Mouse (Mus musculus): ENCODE data around the gene Gm4513. TPM values are rescaled to one million over a fixed set of nuclear protein-coding genes. Genes with fewer than 3 reads are reported as not detected.

Gm4513 gene
- 0.60 TPM for polyA plus RNA-seq (2014; fragmentation: Illumina TruSeq; extraction: RNeasy Lipid Tissue Mini Kit (QIAGEN cat#74804); ENCODE audit: low read depth, low replicate concordance)

GRCm38 (mm10) chr7:20598921-20599320 is at the start of gene Gm4513:
Gm4513 (minus strand) TSS chr7:20599021.

DNA sequence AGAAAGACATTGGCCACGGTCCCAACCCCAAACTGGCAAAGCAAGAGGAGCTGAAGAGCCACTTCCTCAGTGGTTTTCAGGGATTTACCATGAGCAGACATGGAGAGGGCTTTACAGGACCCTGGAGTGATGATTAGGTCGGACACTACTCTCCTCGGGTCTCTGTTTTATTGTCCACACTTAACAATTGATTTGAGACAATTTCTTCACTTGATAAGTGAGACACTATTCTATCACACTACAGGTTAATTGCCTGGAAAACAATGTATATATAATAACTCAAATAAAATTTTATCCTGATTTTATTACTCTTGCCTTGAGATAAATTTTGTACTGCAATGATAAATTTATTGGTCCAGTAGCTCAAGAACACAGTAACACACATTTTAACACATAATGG is 22.7 kb downstream of the Gm4513 start, which contains the start of gene Gm4141:
Gene Gm4141 (minus strand): TSS at position 101 of the 400 bp plus-strand sequence.

DNA sequence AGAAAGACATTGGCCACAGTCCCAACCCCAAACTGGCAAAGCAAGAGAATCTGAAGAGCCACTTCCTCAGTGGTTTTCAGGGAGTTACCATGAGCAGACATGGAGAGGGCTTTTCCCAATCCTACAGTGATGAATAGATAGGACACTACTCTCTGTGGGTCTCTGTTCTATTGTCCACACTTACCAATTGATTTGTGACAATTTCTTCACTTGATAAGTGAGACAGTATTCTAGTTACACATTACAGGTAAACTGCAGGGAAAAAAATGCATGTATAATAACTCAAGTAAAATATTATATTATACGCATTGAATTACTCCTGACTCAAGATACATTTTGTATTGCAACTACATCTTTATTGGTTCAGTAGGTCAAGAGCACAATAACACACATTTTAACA is 53.2 kb downstream of the Gm4513 start, which contains the start of gene Gm5726:
Gene Gm5726 (minus strand): TSS at position 101 of the 400 bp plus-strand sequence.

Other genes starting within 250 kb of the Gm4513 start
- not detected for gene Gm5728, start 223.6 kb downstream of the Gm4513 start, polyA plus RNA-seq (2014; fragmentation: Illumina TruSeq; extraction: RNeasy Lipid Tissue Mini Kit (QIAGEN cat#74804); ENCODE audit: low read depth, low replicate concordance)
- not detected for gene Vmn1r100, start 181.1 kb downstream of the Gm4513 start, polyA plus RNA-seq (2014; fragmentation: Illumina TruSeq; extraction: RNeasy Lipid Tissue Mini Kit (QIAGEN cat#74804); ENCODE audit: low read depth, low replicate concordance)
- gene Vmn1r101, start 156.4 kb downstream of the Gm4513 start, polyA plus RNA-seq (2014; fragmentation: Illumina TruSeq; extraction: RNeasy Lipid Tissue Mini Kit (QIAGEN cat#74804); ENCODE audit: low read depth, low replicate concordance) = not detected
- not detected for gene Gm10670, start 124.1 kb downstream of the Gm4513 start, polyA plus RNA-seq (2014; fragmentation: Illumina TruSeq; extraction: RNeasy Lipid Tissue Mini Kit (QIAGEN cat#74804); ENCODE audit: low read depth, low replicate concordance)
- gene Vmn1r103, start 88.5 kb downstream of the Gm4513 start, polyA plus RNA-seq (2014; fragmentation: Illumina TruSeq; extraction: RNeasy Lipid Tissue Mini Kit (QIAGEN cat#74804); ENCODE audit: low read depth, low replicate concordance) = not detected
- not detected for gene Vmn1r104, start 65.2 kb downstream of the Gm4513 start, polyA plus RNA-seq (2014; fragmentation: Illumina TruSeq; extraction: RNeasy Lipid Tissue Mini Kit (QIAGEN cat#74804); ENCODE audit: low read depth, low replicate concordance)
- gene Gm5726, start 53.3 kb downstream of the Gm4513 start, polyA plus RNA-seq (2014; fragmentation: Illumina TruSeq; extraction: RNeasy Lipid Tissue Mini Kit (QIAGEN cat#74804); ENCODE audit: low read depth, low replicate concordance) = not detected
- gene Gm4141, start 22.8 kb downstream of the Gm4513 start, polyA plus RNA-seq (2014; fragmentation: Illumina TruSeq; extraction: RNeasy Lipid Tissue Mini Kit (QIAGEN cat#74804); ENCODE audit: low read depth, low replicate concordance) = not detected
- not detected for gene Vmn1r107, start 69.9 kb upstream of the Gm4513 start, polyA plus RNA-seq (2014; fragmentation: Illumina TruSeq; extraction: RNeasy Lipid Tissue Mini Kit (QIAGEN cat#74804); ENCODE audit: low read depth, low replicate concordance)
- gene Vmn1r111, start 104.2 kb upstream of the Gm4513 start, polyA plus RNA-seq (2014; fragmentation: Illumina TruSeq; extraction: RNeasy Lipid Tissue Mini Kit (QIAGEN cat#74804); ENCODE audit: low read depth, low replicate concordance) = not detected
- 0.20 TPM for gene Gm10668, start 131.6 kb upstream of the Gm4513 start, polyA plus RNA-seq (2014; fragmentation: Illumina TruSeq; extraction: RNeasy Lipid Tissue Mini Kit (QIAGEN cat#74804); ENCODE audit: low read depth, low replicate concordance)
- gene Vmn1r112, start 172.2 kb upstream of the Gm4513 start, polyA plus RNA-seq (2014; fragmentation: Illumina TruSeq; extraction: RNeasy Lipid Tissue Mini Kit (QIAGEN cat#74804); ENCODE audit: low read depth, low replicate concordance) = not detected
- gene Vmn1r113, start 188.3 kb upstream of the Gm4513 start, polyA plus RNA-seq (2014; fragmentation: Illumina TruSeq; extraction: RNeasy Lipid Tissue Mini Kit (QIAGEN cat#74804); ENCODE audit: low read depth, low replicate concordance) = not detected
- not detected for gene Vmn1r114, start 213.2 kb upstream of the Gm4513 start, polyA plus RNA-seq (2014; fragmentation: Illumina TruSeq; extraction: RNeasy Lipid Tissue Mini Kit (QIAGEN cat#74804); ENCODE audit: low read depth, low replicate concordance)
- gene Vmn1r115, start 246.0 kb upstream of the Gm4513 start, polyA plus RNA-seq (2014; fragmentation: Illumina TruSeq; extraction: RNeasy Lipid Tissue Mini Kit (QIAGEN cat#74804); ENCODE audit: low read depth, low replicate concordance) = not detected

Measured in testis, adult 10 weeks (tissue).